Mouse (Mus musculus) stomach, postnatal 0 days (tissue): Measurements from ENCODE around the gene Zfp318. TPM values are rescaled to one million over a fixed set of nuclear protein-coding genes. Genes with fewer than 3 reads are reported as not detected.
A peak's percentile ranks its signal among the peaks of the same experiment; 100 is the strongest.

Source experiments
- ATAC-seq: fragments of 200-750 bp; cut with Nextera tagmentation; 2 replicates; pipeline ENCODE4 v1.8.0; 2017; ENCODE audit not compliant: low FRiP score, low TSS enrichment
- DNase-seq: peaks from one replicate; pipeline ENCODE4 v3.0.0-alpha.2; 2016; ENCODE audit warnings: low spot score
- H3K27ac ChIP-seq: fragments of 300-500 bp; sonication (generic); replicated peaks from 2 replicates; pipeline ENCODE4 v1.5.1; 2014; ENCODE audit warnings: mild to moderate bottlenecking, control low read depth
- H3K27me3 ChIP-seq: fragments of 300-500 bp; sonication (generic); 2 replicates; pipeline ENCODE4 v1.6.1; 2014; ENCODE audit warnings: low read length; ENCODE audit not compliant: control insufficient read depth, insufficient read depth
- H3K36me3 ChIP-seq: fragments of 300-500 bp; sonication (generic); 2 replicates; pipeline ENCODE4 v1.6.1; 2014; ENCODE audit warnings: low read length, mixed read lengths; ENCODE audit not compliant: control insufficient read depth, insufficient read depth
- H3K4me1 ChIP-seq: fragments of 300-500 bp; sonication (generic); replicated peaks from 2 replicates; pipeline ENCODE4 v1.6.1; 2014; ENCODE audit warnings: antibody characterized with exemption; ENCODE audit not compliant: control insufficient read depth, insufficient read depth
- H3K4me2 ChIP-seq: fragments of 300-500 bp; sonication (generic); replicated peaks from 2 replicates; pipeline ENCODE4 v1.6.1; 2014; ENCODE audit warnings: low read depth, mild to moderate bottlenecking, control low read depth, moderate library complexity
- H3K4me3 ChIP-seq: fragments of 300-500 bp; sonication (generic); 2 replicates; pipeline ENCODE4 v1.5.1; 2014; ENCODE audit warnings: low read depth, low read length, control low read depth
- H3K9ac ChIP-seq: fragments of 300-500 bp; sonication (generic); 2 replicates; pipeline ENCODE4 v1.6.1; 2014; ENCODE audit warnings: mild to moderate bottlenecking, low read length, control low read depth, mixed read lengths
- H3K9me3 ChIP-seq: fragments of 300-500 bp; sonication (generic); 2 replicates; pipeline ENCODE4 v1.6.1; 2016; ENCODE audit warnings: low read length; ENCODE audit not compliant: control insufficient read depth
- CTCF ChIP-seq: IDR thresholded peaks from 2 replicates; pipeline ENCODE4 v1.5.1; 2016; ENCODE audit warnings: antibody characterized with exemption, low read depth, mild to moderate bottlenecking, moderate library complexity
- EP300 ChIP-seq: optimal IDR thresholded peaks from 2 replicates; pipeline ENCODE3; 2016; ENCODE audit warnings: antibody characterized with exemption
- WGBS: fragments of 180-500 bp; shearing (Covaris S2); extraction: QIAGEN DNeasy Blood & Tissue Kit; methylation state at CpG from one replicate; pipeline ENCODE4 v1.1.7; 2014; 5-methylcytosine and 5-hydroxymethylcytosine counted together
- polyA plus RNA-seq: library from polyadenylated mRNA; unstranded; fragments of >200 nt; fragmentation: Nextera tagmentation; extraction: Ambion mirVana; gene quantifications from 2 replicates; pipeline ENCODE4 v1.2.1, GENCODE M21; 2015

The Zfp318 gene
- polyA plus RNA-seq, 1 experiment from 2014 or later: 2.9 TPM

GRCm38 (mm10) chr17:46438298-46438873, 54.9 kb downstream of the Zfp318 start, which contains the start of gene Slc22a7:
Gene Slc22a7 (minus strand): TSS chr17:46438457.
- H3K9ac ChIP-seq: no peak within 1 kb of the TSS
- H3K27me3 ChIP-seq: no peaks in the 10 kb centered on the region; the same call in 1 of the 2 replicates
- H3K4me3 ChIP-seq: no peak within 1 kb of the TSS
- WGBS: 84% methylated on average over 4 of the region's 4 CpGs
- no peak for TF ChIP-seq CTCF
- DNase-seq (no peak), ATAC-seq (no peak)
- H3K36me3 ChIP-seq: no peaks in the 10 kb centered on the region
- H3K4me1 ChIP-seq: peaks cover 3% of the 10 kb centered on the region; the same call in 1 of the 2 replicates
- no peak within 1 kb of the TSS for H3K27ac ChIP-seq
- H3K4me2 ChIP-seq: no peak within 1 kb of the TSS
- H3K9me3 ChIP-seq: no peaks in the 10 kb centered on the region

GRCm38 (mm10) chr17:46439176-46439575, 55.6 kb downstream of the Zfp318 start:
- WGBS: 94% methylated on average over 10 of the region's 10 CpGs
- H3K4me1 ChIP-seq: no peaks in the 10 kb centered on the region
- no peak overlapping the region for H3K9ac ChIP-seq
- DNase-seq (no peak), ATAC-seq (no peak)
- H3K36me3 ChIP-seq: no peaks in the 10 kb centered on the region
- no peaks in the 10 kb centered on the region; the same call in 1 of the 2 replicates for H3K27me3 ChIP-seq
- no peak overlapping the region for H3K4me2 ChIP-seq
- H3K27ac ChIP-seq: no peak overlapping the region
- no peaks in the 10 kb centered on the region for H3K9me3 ChIP-seq
- H3K4me3 ChIP-seq: no peak overlapping the region
- TF ChIP-seq EP300 (no peak), CTCF (no peak)

GRCm38 (mm10) chr17:46444839-46445579, 61.5 kb downstream of the Zfp318 start:
- TF ChIP-seq EP300: no peak
- TF ChIP-seq CTCF: no peak
- Histone ChIP-seq H3K4me2 (peak overlapping the region; percentile 57), H3K4me1 (no peaks in the 10 kb centered on the region), H3K36me3 (no peaks in the 10 kb centered on the region), H3K9ac (0 out of 2 replicates have a peak overlapping the region, but pooled peaks have one; percentile 41), H3K27ac (no peak overlapping the region), H3K9me3 (no peaks in the 10 kb centered on the region), H3K4me3 (peak overlapping the region; percentile 33), H3K27me3 (peaks cover 3% of the 10 kb centered on the region; the same call in 1 of the 2 replicates)
- 0 out of 2 replicates have a peak, but pooled peaks have one; percentile 11 for ATAC-seq
- WGBS: 5% methylated on average over 50 of the region's 50 CpGs
- no peak for DNase-seq

- DNase-seq: no peak
Measured at GRCm38 (mm10) chr17:46446264-46446663, 62.7 kb downstream of the Zfp318 start.

GRCm38 (mm10) chr17:46452683-46453082, 69.2 kb downstream of the Zfp318 start:
- no peak overlapping the region for H3K9ac ChIP-seq
- H3K27me3 ChIP-seq: no peaks in the 10 kb centered on the region; the same call in 1 of the 2 replicates
- no peak overlapping the region for H3K27ac ChIP-seq
- no peak overlapping the region for H3K4me3 ChIP-seq
- ATAC-seq: no peak
- no peaks in the 10 kb centered on the region for H3K36me3 ChIP-seq
- H3K9me3 ChIP-seq: no peaks in the 10 kb centered on the region
- peaks cover 5% of the 10 kb centered on the region; the same call in 1 of the 2 replicates for H3K4me1 ChIP-seq
- no peak for TF ChIP-seq EP300
- no peak for TF ChIP-seq CTCF
- no peak for DNase-seq
- WGBS: 51% methylated on average over 5 of the region's 5 CpGs
- no peak overlapping the region for H3K4me2 ChIP-seq

More at GRCm38 (mm10) chr17:46446264-46446663, 62.7 kb downstream of the Zfp318 start:
- 96% methylated on average over 16 of the region's 16 CpGs for WGBS
- Histone ChIP-seq H3K9me3 (no peaks in the 10 kb centered on the region), H3K27ac (no peak overlapping the region), H3K36me3 (no peaks in the 10 kb centered on the region), H3K27me3 (peaks cover 3% of the 10 kb centered on the region; the same call in 1 of the 2 replicates), H3K9ac (no peak overlapping the region), H3K4me3 (no peak overlapping the region), H3K4me2 (no peak overlapping the region), H3K4me1 (no peaks in the 10 kb centered on the region)
- no peak for TF ChIP-seq CTCF
- no peak for TF ChIP-seq EP300
- no peak for ATAC-seq
